Mouse (Mus musculus): ENCODE results near the gene Tom1l1. TPM values are rescaled to one million over a fixed set of nuclear protein-coding genes. Genes with fewer than 3 reads are reported as not detected.
A peak's percentile ranks its signal among the peaks of the same experiment; 100 is the strongest.

Gene Tom1l1
- polyA plus RNA-seq, 1 experiment from 2014 or later = 37.3 TPM

- H3K9ac ChIP-seq (replicated peaks; ENCODE audit: low read depth, low read length) = no peak overlapping the region
- peak; percentile 38; the same call in 1 of the 2 replicates for ATAC-seq (ENCODE audit: insufficient number of reproducible peaks, insufficient read depth, low FRiP score, low read depth)
- H3K36me3 ChIP-seq (ENCODE audit: control insufficient read depth, insufficient read depth, low read length) = peaks cover 3% of the 10 kb centered on the region; the same call in 1 of the 2 replicates
- H3K4me2 ChIP-seq (replicated peaks; ENCODE audit: low read depth, low read length) = peak overlapping the region; percentile 24
- no peaks in the 10 kb centered on the region for H3K9me3 ChIP-seq (ENCODE audit: control insufficient read depth, low read depth, low read length)
- 5% methylated on average over 6 of the region's 6 CpGs for WGBS
- peak overlapping the region; percentile 87 for H3K27ac ChIP-seq (ENCODE audit: low read length)
- no peaks in the 10 kb centered on the region for H3K27me3 ChIP-seq (ENCODE audit: control insufficient read depth, insufficient read depth, low read length)
- no peak overlapping the region for H3K4me3 ChIP-seq (ENCODE audit: low read depth, low read length)
- peaks cover 34% of the 10 kb centered on the region for H3K4me1 ChIP-seq (ENCODE audit: control insufficient read depth, insufficient read depth, low read length)
These were observed 23.0 kb downstream of the Tom1l1 start for GRCm38 (mm10) chr11:90665161-90665560.

- peak; percentile 70 for ATAC-seq (ENCODE audit: insufficient number of reproducible peaks, insufficient read depth, low FRiP score, low read depth)
These were observed 23.7 kb downstream of the Tom1l1 start for GRCm38 (mm10) chr11:90664345-90664986.

GRCm38 (mm10) chr11:90663618-90664297 lies 24.4 kb downstream of the Tom1l1 start:
- WGBS = 44% methylated on average over 5 of the region's 5 CpGs
- no peak overlapping the region for H3K4me2 ChIP-seq (replicated peaks; ENCODE audit: low read depth, low read length)
- ATAC-seq (ENCODE audit: insufficient number of reproducible peaks, insufficient read depth, low FRiP score, low read depth) = no peak

More at GRCm38 (mm10) chr11:90664345-90664986, 23.7 kb downstream of the Tom1l1 start:
- Histone ChIP-seq H3K4me2 (replicated peaks; ENCODE audit: low read depth, low read length) (peak overlapping the region; percentile 24), H3K9me3 (ENCODE audit: control insufficient read depth, low read depth, low read length) (no peaks in the 10 kb centered on the region), H3K4me1 (ENCODE audit: control insufficient read depth, insufficient read depth, low read length) (peaks cover 34% of the 10 kb centered on the region), H3K36me3 (ENCODE audit: control insufficient read depth, insufficient read depth, low read length) (peaks cover 3% of the 10 kb centered on the region; the same call in 1 of the 2 replicates), H3K9ac (replicated peaks; ENCODE audit: low read depth, low read length) (no peak overlapping the region), H3K27me3 (ENCODE audit: control insufficient read depth, insufficient read depth, low read length) (no peaks in the 10 kb centered on the region), H3K4me3 (ENCODE audit: low read depth, low read length) (no peak overlapping the region), H3K27ac (ENCODE audit: low read length) (peak overlapping the region; percentile 87)
- WGBS = 3% methylated on average over 8 of the region's 8 CpGs

GRCm38 (mm10) chr11:90663052-90663451 lies 25.1 kb downstream of the Tom1l1 start:
- ATAC-seq (ENCODE audit: insufficient number of reproducible peaks, insufficient read depth, low FRiP score, low read depth) = 0 out of 2 replicates have a peak, but pooled peaks have one; percentile 29
- H3K4me1 ChIP-seq (ENCODE audit: control insufficient read depth, insufficient read depth, low read length) = peaks cover 34% of the 10 kb centered on the region
- H3K9me3 ChIP-seq (ENCODE audit: control insufficient read depth, low read depth, low read length) = no peaks in the 10 kb centered on the region
- H3K27me3 ChIP-seq (ENCODE audit: control insufficient read depth, insufficient read depth, low read length) = no peaks in the 10 kb centered on the region
- no peak overlapping the region for H3K9ac ChIP-seq (replicated peaks; ENCODE audit: low read depth, low read length)
- H3K36me3 ChIP-seq (ENCODE audit: control insufficient read depth, insufficient read depth, low read length) = peaks cover 3% of the 10 kb centered on the region; the same call in 1 of the 2 replicates
- H3K4me2 ChIP-seq (replicated peaks; ENCODE audit: low read depth, low read length) = no peak overlapping the region
- WGBS = 54% methylated on average over 3 of the region's 3 CpGs
- H3K27ac ChIP-seq (ENCODE audit: low read length) = no peak overlapping the region
- H3K4me3 ChIP-seq (ENCODE audit: low read depth, low read length) = no peak overlapping the region

More at GRCm38 (mm10) chr11:90663618-90664297, 24.4 kb downstream of the Tom1l1 start:
- Histone ChIP-seq H3K4me1 (ENCODE audit: control insufficient read depth, insufficient read depth, low read length) (peaks cover 34% of the 10 kb centered on the region), H3K36me3 (ENCODE audit: control insufficient read depth, insufficient read depth, low read length) (peaks cover 3% of the 10 kb centered on the region; the same call in 1 of the 2 replicates), H3K9me3 (ENCODE audit: control insufficient read depth, low read depth, low read length) (no peaks in the 10 kb centered on the region), H3K27ac (ENCODE audit: low read length) (peak overlapping the region; percentile 87; the same call in 1 of the 2 replicates), H3K27me3 (ENCODE audit: control insufficient read depth, insufficient read depth, low read length) (no peaks in the 10 kb centered on the region), H3K9ac (replicated peaks; ENCODE audit: low read depth, low read length) (no peak overlapping the region), H3K4me3 (ENCODE audit: low read depth, low read length) (no peak overlapping the region)

GRCm38 (mm10) chr11:90660662-90661061 lies 27.5 kb downstream of the Tom1l1 start:
- WGBS = 83% methylated on average over 4 of the region's 4 CpGs
- no peak for ATAC-seq (ENCODE audit: insufficient number of reproducible peaks, insufficient read depth, low FRiP score, low read depth)
- no peak overlapping the region for H3K9ac ChIP-seq (replicated peaks; ENCODE audit: low read depth, low read length)

GRCm38 (mm10) chr11:90657527-90657926 lies 30.6 kb downstream of the Tom1l1 start:
- whole genome bisulfite sequencing = 69% methylated on average over 12 of the region's 12 CpGs
- Histone ChIP-seq H3K27me3 (ENCODE audit: control insufficient read depth, insufficient read depth, low read length) (no peaks in the 10 kb centered on the region), H3K27ac (ENCODE audit: low read length) (no peak overlapping the region), H3K4me3 (ENCODE audit: low read depth, low read length) (no peak overlapping the region), H3K4me1 (ENCODE audit: control insufficient read depth, insufficient read depth, low read length) (no peaks in the 10 kb centered on the region), H3K9ac (replicated peaks; ENCODE audit: low read depth, low read length) (no peak overlapping the region), H3K36me3 (ENCODE audit: control insufficient read depth, insufficient read depth, low read length) (peaks cover 7% of the 10 kb centered on the region), H3K4me2 (replicated peaks; ENCODE audit: low read depth, low read length) (no peak overlapping the region), H3K9me3 (ENCODE audit: control insufficient read depth, low read depth, low read length) (no peaks in the 10 kb centered on the region)
- no peak for ATAC-seq (ENCODE audit: insufficient number of reproducible peaks, insufficient read depth, low FRiP score, low read depth)

More at GRCm38 (mm10) chr11:90660662-90661061, 27.5 kb downstream of the Tom1l1 start:
- Histone ChIP-seq H3K4me3 (ENCODE audit: low read depth, low read length) (no peak overlapping the region), H3K4me2 (replicated peaks; ENCODE audit: low read depth, low read length) (no peak overlapping the region), H3K27me3 (ENCODE audit: control insufficient read depth, insufficient read depth, low read length) (no peaks in the 10 kb centered on the region), H3K4me1 (ENCODE audit: control insufficient read depth, insufficient read depth, low read length) (peaks cover 26% of the 10 kb centered on the region), H3K36me3 (ENCODE audit: control insufficient read depth, insufficient read depth, low read length) (peaks cover 7% of the 10 kb centered on the region), H3K27ac (ENCODE audit: low read length) (no peak overlapping the region), H3K9me3 (ENCODE audit: control insufficient read depth, low read depth, low read length) (no peaks in the 10 kb centered on the region)

- H3K4me3 ChIP-seq (ENCODE audit: low read depth, low read length) = no peak overlapping the region
- no peaks in the 10 kb centered on the region for H3K27me3 ChIP-seq (ENCODE audit: control insufficient read depth, insufficient read depth, low read length)
- no peaks in the 10 kb centered on the region for H3K9me3 ChIP-seq (ENCODE audit: control insufficient read depth, low read depth, low read length)
- H3K36me3 ChIP-seq (ENCODE audit: control insufficient read depth, insufficient read depth, low read length) = peaks cover 21% of the 10 kb centered on the region
- no peak overlapping the region for H3K9ac ChIP-seq (replicated peaks; ENCODE audit: low read depth, low read length)
- H3K27ac ChIP-seq (ENCODE audit: low read length) = no peak overlapping the region
- WGBS = 89% methylated on average over 4 of the region's 4 CpGs
- H3K4me1 ChIP-seq (ENCODE audit: control insufficient read depth, insufficient read depth, low read length) = no peaks in the 10 kb centered on the region
- ATAC-seq (ENCODE audit: insufficient number of reproducible peaks, insufficient read depth, low FRiP score, low read depth) = no peak
- no peak overlapping the region for H3K4me2 ChIP-seq (replicated peaks; ENCODE audit: low read depth, low read length)
These were observed 35.6 kb downstream of the Tom1l1 start for GRCm38 (mm10) chr11:90652603-90653002.

- 76% methylated on average over 9 of the region's 9 CpGs for WGBS
- Histone ChIP-seq H3K4me2 (replicated peaks; ENCODE audit: low read depth, low read length) (no peak overlapping the region), H3K27ac (ENCODE audit: low read length) (no peak overlapping the region), H3K9me3 (ENCODE audit: control insufficient read depth, low read depth, low read length) (no peaks in the 10 kb centered on the region), H3K4me3 (ENCODE audit: low read depth, low read length) (no peak overlapping the region), H3K27me3 (ENCODE audit: control insufficient read depth, insufficient read depth, low read length) (no peaks in the 10 kb centered on the region), H3K9ac (replicated peaks; ENCODE audit: low read depth, low read length) (no peak overlapping the region), H3K4me1 (ENCODE audit: control insufficient read depth, insufficient read depth, low read length) (no peaks in the 10 kb centered on the region), H3K36me3 (ENCODE audit: control insufficient read depth, insufficient read depth, low read length) (peaks cover 34% of the 10 kb centered on the region)
- no peak for ATAC-seq (ENCODE audit: insufficient number of reproducible peaks, insufficient read depth, low FRiP score, low read depth)
These were observed 37.8 kb downstream of the Tom1l1 start for GRCm38 (mm10) chr11:90650231-90650885.

Measured in stomach, embryonic 14.5 days (tissue).